Mouse (Mus musculus) 3134 (cell line): ENCODE results near the gene Rnf114.
A peak's percentile ranks its signal among the peaks of the same experiment; 100 is the strongest.

Experiments used
- DNase-seq: peaks from one replicate; pipeline ENCODE4 v3.0.0-alpha.2; 2011; ENCODE audit warnings: low spot score; ENCODE audit not compliant: insufficient read length; ENCODE audit errors: extremely low read depth

The Rnf114 gene

GRCm38 (mm10) chr2:167503253-167503895, 10.9 kb downstream of the Rnf114 start:
- peak; percentile 85 for DNase-seq

- DNase-seq: peak; percentile 73
These were observed 11.5 kb downstream of the Rnf114 start for GRCm38 (mm10) chr2:167503896-167504349.

GRCm38 (mm10) chr2:167505127-167505526, 12.7 kb downstream of the Rnf114 start:
- no peak for DNase-seq

GRCm38 (mm10) chr2:167506546-167507260, 14.3 kb downstream of the Rnf114 start:
- DNase-seq: no peak

GRCm38 (mm10) chr2:167507719-167508385, 15.4 kb downstream of the Rnf114 start:
- no peak for DNase-seq

- DNase-seq: no peak
These were observed 16.1 kb downstream of the Rnf114 start for GRCm38 (mm10) chr2:167508569-167508968.

GRCm38 (mm10) chr2:167510485-167510884, 18.0 kb downstream of the Rnf114 start:
- no peak for DNase-seq

GRCm38 (mm10) chr2:167512365-167512764, 19.9 kb downstream of the Rnf114 start:
- no peak for DNase-seq

GRCm38 (mm10) chr2:167512970-167513369, 20.5 kb downstream of the Rnf114 start:
- DNase-seq: no peak

- DNase-seq: no peak
These were observed 22.2 kb downstream of the Rnf114 start for GRCm38 (mm10) chr2:167514641-167515040.

GRCm38 (mm10) chr2:167515688-167516087, 23.2 kb downstream of the Rnf114 start:
- no peak for DNase-seq

- DNase-seq: no peak
These were observed 27.3 kb downstream of the Rnf114 start for GRCm38 (mm10) chr2:167519606-167520252.

GRCm38 (mm10) chr2:167528278-167528677, 35.8 kb downstream of the Rnf114 start:
- no peak for DNase-seq

- no peak for DNase-seq
These were observed 37.6 kb downstream of the Rnf114 start for GRCm38 (mm10) chr2:167529935-167530513.

- DNase-seq: no peak
These were observed 38.1 kb downstream of the Rnf114 start for GRCm38 (mm10) chr2:167530536-167530935.

- DNase-seq: peak; percentile 55
These were observed 39.7 kb downstream of the Rnf114 start for GRCm38 (mm10) chr2:167532131-167532530.

GRCm38 (mm10) chr2:167533880-167534279, 41.4 kb downstream of the Rnf114 start:
- no peak for DNase-seq

- no peak for DNase-seq
These were observed 44.0 kb downstream of the Rnf114 start for GRCm38 (mm10) chr2:167536320-167536945.

- DNase-seq: peak; percentile 93
These were observed 45.2 kb downstream of the Rnf114 start, which contains the start of gene Snai1 for GRCm38 (mm10) chr2:167537476-167538297. TSS of gene Snai1 (plus strand) at chr2:167538195.
